Comparison of ENCODE assay signal across 16 mouse cellular contexts in the genomic region with DNA sequence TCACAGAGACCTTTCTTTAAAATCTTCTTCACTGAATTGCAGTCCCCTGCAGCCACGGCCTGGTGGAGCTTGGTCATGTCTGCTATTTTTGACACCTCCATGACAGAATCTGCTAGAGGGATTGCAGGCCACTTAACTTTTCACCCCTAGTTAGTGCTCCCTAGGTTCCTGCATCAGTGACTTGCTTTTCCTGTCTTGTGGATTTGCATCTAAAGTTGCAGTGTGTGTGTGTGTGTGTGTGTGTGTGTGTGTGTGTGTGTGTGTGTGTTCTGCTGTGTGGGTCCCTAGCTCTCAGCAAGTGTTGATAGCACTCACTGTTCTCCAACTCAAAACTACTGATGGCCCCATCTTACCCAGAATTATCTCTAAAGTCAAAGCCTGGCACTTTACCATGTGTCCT. TPM values are rescaled to one million over a fixed set of nuclear protein-coding genes. Genes with fewer than 3 reads are reported as not detected.
ATAC-seq lines count a peak whose summit lies in the region.
"Had no signal": no experiment of that assay in that cellular context is flagged by ENCODE, and none has a peak within 500 bp of the region (broad histone marks: within the 10 kb centered on the region; RNA-seq: fewer than 3 reads in every experiment).

A gene (minus strand): TSS at position 101 of the 400 bp plus-strand sequence.

- H3K9me3 ChIP-seq in megakaryocyte, embryonic 14.5 days, result peaks cover 7% of the 10 kb centered on the region; the same call in 1 of the 2 replicates

- H3K4me1 ChIP-seq in megakaryocyte, embryonic 14.5 days, result peaks cover 4% of the 10 kb centered on the region; the same call in 1 of the 2 replicates

- peak within 1 kb of the TSS; percentile 4 for H3K4me3 ChIP-seq in megakaryocyte, embryonic 14.5 days (replicated peaks)

- no peak for ATAC-seq in megakaryocyte, adult 5-6 weeks (ENCODE audit: poor library complexity, severe bottlenecking)
- ATAC-seq: activated CD4-positive, CD25-positive, alpha-beta regulatory T cell, adult 4 months; CD4-positive, CD25-positive, alpha-beta regulatory T cell, adult 4 months; Patski had no signal

- H3K36me3 ChIP-seq in megakaryocyte, embryonic 14.5 days (replicated peaks; ENCODE audit: low read length), result no peaks in the 10 kb centered on the region
- H3K36me3 ChIP-seq: G1E had no signal

- H3K27me3 ChIP-seq in megakaryocyte, embryonic 14.5 days (replicated peaks), result no peaks in the 10 kb centered on the region
- H3K27me3 ChIP-seq: CH12.LX, Patski had no signal

RNA-seq across cellular contexts. Expression of the gene that starts here (rescaled TPM):
- not detected in 2 replicates for polyA plus RNA-seq in megakaryocyte, embryonic 14.5 days (2012; ENCODE audit: insufficient read depth, low replicate concordance)
- 0.62 and 1.8 TPM in 2 replicates for total RNA-seq in megakaryocyte, adult 5-6 weeks (2015)
- total RNA-seq in megakaryocyte, adult 5-6 weeks (2017), result 0.18 TPM in 1 of 2 replicates, not detected in the other
- total RNA-seq: adrenal gland, adult 18-20 months; adrenal gland, adult 2 months; adrenal gland, postnatal 10 days; adrenal gland, postnatal 14 days; adrenal gland, postnatal 25 days; adrenal gland, postnatal 36 days; adrenal gland, postnatal 4 days; CH12.LX; ES-E14; G1E; MEL had no signal
- polyA plus RNA-seq: activated CD4-positive, CD25-positive, alpha-beta regulatory T cell, adult 4 months; adrenal gland, adult 2 months; CD4-positive, CD25-positive, alpha-beta regulatory T cell, adult 4 months; G1E; Patski had no signal
